8 mouse cellular contexts compared by ENCODE assay signal in genomic region chr19:32755792-32756635, GRCm38 (mm10). TPM values are rescaled to one million over a fixed set of nuclear protein-coding genes. Genes with fewer than 3 reads are reported as not detected.
A peak's percentile ranks its signal among the peaks of the same experiment; 100 is the strongest.
DNase-seq lines count a peak whose midpoint lies in the region; ATAC-seq and TF ChIP-seq lines count a peak whose summit lies in the region.

No protein-coding gene starts in this region.

- peak; percentile 87 for ATAC-seq in hindbrain, embryonic 16.5 days
- ATAC-seq in megakaryocyte, adult 5-6 weeks (ENCODE audit: poor library complexity, severe bottlenecking): peak; percentile 63

- peak overlapping the region; percentile 98 for H3K27ac ChIP-seq in hindbrain, embryonic 16.5 days (ENCODE audit: low read depth, low read length)
- peak overlapping the region; percentile 99 for H3K27ac ChIP-seq in left cerebral cortex, adult 2 months

- intact Hi-C loops in left cerebral cortex, adult 2 months (cut with DNase I): loop anchor here (2.0 to 5.0 kb wide), 5 partner anchors 43 to 609 kb away; no protein-coding TSS in a partner anchor

- no peak; the same call in none of the 2 replicates for TF ChIP-seq CTCF in left cerebral cortex, adult 2 months (IDR thresholded peaks at IDR 0.05)

- peak overlapping the region; percentile 95 for H3K4me2 ChIP-seq in hindbrain, embryonic 16.5 days (ENCODE audit: low read length)

- no peaks in the 10 kb centered on the region for H3K36me3 ChIP-seq in hindbrain, embryonic 16.5 days (ENCODE audit: control insufficient read depth, insufficient read depth, low read length)

- H3K9me3 ChIP-seq in hindbrain, embryonic 16.5 days (ENCODE audit: control insufficient read depth, low read length): no peaks in the 10 kb centered on the region

- WGBS in hindbrain, embryonic 16.5 days: under 1% methylated on average over 48 of the region's 53 CpGs

- H3K9ac ChIP-seq in hindbrain, embryonic 16.5 days (ENCODE audit: low read depth, low read length): peak overlapping the region; percentile 89

- peak; percentile 89 for DNase-seq in T-cell, adult 2 months (ENCODE audit: low spot score)
- peak; percentile 97 for DNase-seq in cerebellum, postnatal 36 days
- peak; percentile 97 to 98 for DNase-seq in frontal cortex, postnatal 36 days (ENCODE audit: low spot score in 2 of 2)
- peak; percentile 94 to 96 for DNase-seq in left cerebral cortex, adult 2 months (ENCODE audit: extremely low spot score in 1 of 2, low spot score in 2 of 2)
- peak; percentile 96 to 98 for DNase-seq in right cerebral cortex, adult 2 months (ENCODE audit: low spot score in 2 of 2)
- peak; percentile 98 for DNase-seq in urinary bladder, postnatal 14 days (ENCODE audit: low spot score)

- H3K4me3 ChIP-seq in hindbrain, embryonic 16.5 days (ENCODE audit: low read length): peak overlapping the region; percentile 99
- peak overlapping the region; percentile 94 for H3K4me3 ChIP-seq in left cerebral cortex, adult 2 months

- peaks cover 16% of the 10 kb centered on the region for H3K4me1 ChIP-seq in hindbrain, embryonic 16.5 days (ENCODE audit: control insufficient read depth, insufficient read depth, low read depth, low read length)

- no peaks in the 10 kb centered on the region for H3K27me3 ChIP-seq in hindbrain, embryonic 16.5 days (replicated peaks; ENCODE audit: control insufficient read depth, insufficient read depth, low read length)

RNA-seq across cellular contexts. Expression of gene Pten, which starts 1.3 kb away (rescaled TPM):
- polyA plus RNA-seq in hindbrain, embryonic 16.5 days (2015; fragmentation: Nextera tagmentation; extraction: Ambion mirVana): 10.7 and 10.8 TPM in 2 replicates
- 100 to 1,000 TPM; 141 to 154 TPM for total RNA-seq in left cerebral cortex, adult 2 months (2021)
- 110 and 114 TPM in 2 replicates for total RNA-seq in megakaryocyte, adult 5-6 weeks (2015)
- 110 and 133 TPM in 2 replicates for total RNA-seq in megakaryocyte, adult 5-6 weeks (2017)

RNA-seq across cellular contexts. Expression of gene Atad1, which starts 16.4 kb away (rescaled TPM):
- polyA plus RNA-seq in hindbrain, embryonic 16.5 days (2015; fragmentation: Nextera tagmentation; extraction: Ambion mirVana): 114 and 123 TPM in 2 replicates
- 10 to 100 TPM; 91.3 to 96.5 TPM for total RNA-seq in left cerebral cortex, adult 2 months (2021)
- 58.6 and 66.9 TPM in 2 replicates for total RNA-seq in megakaryocyte, adult 5-6 weeks (2015)
- total RNA-seq in megakaryocyte, adult 5-6 weeks (2017): 45.1 and 49.3 TPM in 2 replicates

Comparison
In these comparisons a context has a peak if more than half of its experiments do, and no peak if none do; other contexts are left out.
1. Peak in every context shown above with its lines: DNase-seq, ATAC-seq, H3K4me3 ChIP-seq and H3K27ac ChIP-seq.